Mouse (Mus musculus) forebrain, embryonic 16.5 days (tissue): ENCODE results near the gene Pacs2. TPM values are rescaled to one million over a fixed set of nuclear protein-coding genes. Genes with fewer than 3 reads are reported as not detected.
A peak's percentile ranks its signal among the peaks of the same experiment; 100 is the strongest.

Experiments used
- ATAC-seq: fragments of 200-750 bp; cut with Nextera tagmentation; 2 replicates; pipeline ENCODE4 v1.8.0; 2017; ENCODE audit warnings: mild to moderate bottlenecking, moderate library complexity
- H3K27ac ChIP-seq: fragments of 300-500 bp; sonication (generic); 2 replicates; pipeline ENCODE4 v1.5.1; 2014; ENCODE audit warnings: low read length, control low read depth
- H3K27me3 ChIP-seq: fragments of 300-500 bp; sonication (generic); replicated peaks from 2 replicates; pipeline ENCODE4 v1.6.1; 2014; ENCODE audit warnings: low read length; ENCODE audit not compliant: control insufficient read depth, insufficient read depth
- H3K36me3 ChIP-seq: fragments of 300-500 bp; sonication (generic); 2 replicates; pipeline ENCODE4 v1.6.1; 2014; ENCODE audit not compliant: control insufficient read depth, insufficient read depth
- H3K4me1 ChIP-seq: fragments of 300-500 bp; sonication (generic); replicated peaks from 2 replicates; pipeline ENCODE4 v1.6.1; 2014; ENCODE audit warnings: low read length; ENCODE audit not compliant: control insufficient read depth, insufficient read depth
- H3K4me2 ChIP-seq: fragments of 300-500 bp; sonication (generic); 2 replicates; pipeline ENCODE4 v1.6.1; 2014; ENCODE audit warnings: mild to moderate bottlenecking, low read length, control low read depth
- H3K4me3 ChIP-seq: fragments of 300-500 bp; sonication (generic); replicated peaks from 2 replicates; pipeline ENCODE4 v1.5.1; 2014; ENCODE audit warnings: mild to moderate bottlenecking, low read length, control low read depth
- H3K9ac ChIP-seq: fragments of 300-500 bp; sonication (generic); replicated peaks from 2 replicates; pipeline ENCODE4 v1.6.1; 2014; ENCODE audit warnings: low read depth, low read length, control low read depth
- H3K9me3 ChIP-seq: fragments of 300-500 bp; sonication (generic); 2 replicates; pipeline ENCODE4 v1.6.1; 2016; ENCODE audit warnings: low read length; ENCODE audit not compliant: control insufficient read depth
- WGBS: fragments of 180-500 bp; shearing (Covaris S2); extraction: QIAGEN DNeasy Blood & Tissue Kit; methylation state at CpG from one replicate; pipeline ENCODE4 v1.1.7; 2014; 5-methylcytosine and 5-hydroxymethylcytosine counted together
- polyA plus RNA-seq: library from polyadenylated mRNA; unstranded; fragments of >200 nt; fragmentation: Nextera tagmentation; extraction: Ambion mirVana; gene quantifications from 2 replicates; pipeline ENCODE4 v1.2.1, GENCODE M21; 2015

Gene Pacs2
- polyA plus RNA-seq, 1 experiment from 2014 or later: 23.2 TPM

DNA sequence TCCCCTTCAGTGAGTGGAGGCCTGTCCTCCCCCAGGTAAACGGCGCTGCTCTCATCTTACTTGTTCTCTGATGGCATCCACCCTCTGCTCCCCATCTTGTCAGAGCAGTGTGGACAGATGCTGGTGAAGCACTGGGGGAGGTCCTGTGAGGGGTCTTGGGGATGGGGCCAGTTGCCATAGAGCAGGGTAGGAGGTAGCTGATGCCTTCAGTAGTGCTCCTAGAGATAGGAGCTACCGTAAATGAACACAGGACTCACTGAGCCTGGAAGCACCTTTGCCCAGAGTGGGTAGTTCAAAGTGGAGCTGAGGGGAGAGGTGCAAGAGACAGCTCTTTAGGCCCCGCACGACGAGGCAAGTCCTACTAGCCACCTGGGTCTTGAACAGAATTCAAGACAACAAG is 55.1 kb downstream of the Pacs2 start:
- no peaks in the 10 kb centered on the region for H3K27me3 ChIP-seq
- H3K36me3 ChIP-seq: peaks cover 16% of the 10 kb centered on the region
- no peak overlapping the region for H3K27ac ChIP-seq
- H3K4me2 ChIP-seq: no peak overlapping the region
- ATAC-seq: no peak
- H3K4me3 ChIP-seq: no peak overlapping the region
- WGBS: 95% methylated on average over 6 of the region's 6 CpGs
- H3K4me1 ChIP-seq: peaks cover 7% of the 10 kb centered on the region
- no peaks in the 10 kb centered on the region for H3K9me3 ChIP-seq
- no peak overlapping the region for H3K9ac ChIP-seq

DNA sequence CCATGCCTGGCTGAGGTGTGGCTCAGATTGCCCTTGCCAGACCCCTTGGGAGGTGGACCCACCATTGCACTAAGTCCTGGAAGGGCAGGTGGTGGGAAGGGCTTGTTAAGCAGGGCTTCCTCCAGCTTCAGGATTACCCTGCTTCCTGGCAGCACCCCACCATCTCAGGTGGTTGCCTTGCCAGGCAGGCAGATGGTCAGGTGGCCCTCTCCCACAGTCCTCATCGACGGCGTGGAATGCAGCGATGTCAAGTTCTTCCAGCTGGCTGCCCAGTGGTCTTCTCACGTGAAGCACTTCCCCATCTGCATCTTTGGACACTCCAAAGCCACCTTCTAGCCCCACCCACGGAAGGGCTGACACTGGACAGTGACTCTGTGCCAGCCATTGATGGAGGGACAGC is 57.0 kb downstream of the Pacs2 start:
- no peaks in the 10 kb centered on the region for H3K9me3 ChIP-seq
- no peak overlapping the region for H3K9ac ChIP-seq
- H3K4me2 ChIP-seq: no peak overlapping the region
- peaks cover 16% of the 10 kb centered on the region for H3K36me3 ChIP-seq
- 87% methylated on average over 6 of the region's 6 CpGs for WGBS
- no peak overlapping the region for H3K27ac ChIP-seq
- H3K4me3 ChIP-seq: no peak overlapping the region
- peaks cover 17% of the 10 kb centered on the region for H3K4me1 ChIP-seq
- no peak for ATAC-seq
- H3K27me3 ChIP-seq: no peaks in the 10 kb centered on the region

DNA sequence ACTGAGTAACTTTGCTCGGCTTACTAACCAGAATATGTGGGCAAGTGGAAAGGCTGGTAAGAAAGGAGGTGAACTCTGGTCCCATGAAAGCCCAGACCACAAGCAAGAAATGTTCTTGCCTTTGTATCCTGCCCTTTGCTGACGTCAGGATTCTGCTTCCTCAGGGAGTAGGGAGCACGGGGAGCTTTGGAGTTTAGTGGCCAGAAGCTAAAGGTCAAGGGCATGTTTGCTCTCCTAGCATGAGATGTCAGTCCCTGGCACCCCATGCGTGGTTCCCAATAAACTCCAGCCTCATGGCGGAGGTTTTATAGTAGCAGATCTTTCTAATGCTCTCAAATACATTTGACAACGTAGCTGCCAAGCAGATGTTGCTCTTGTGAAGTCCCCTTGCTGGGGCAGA is 57.5 kb downstream of the Pacs2 start:
- Histone ChIP-seq H3K27me3 (no peaks in the 10 kb centered on the region), H3K4me2 (no peak overlapping the region), H3K9me3 (no peaks in the 10 kb centered on the region), H3K9ac (no peak overlapping the region), H3K4me3 (no peak overlapping the region), H3K36me3 (peaks cover 16% of the 10 kb centered on the region), H3K27ac (no peak overlapping the region), H3K4me1 (peaks cover 17% of the 10 kb centered on the region)
- no peak for ATAC-seq
- WGBS: 86% methylated on average over 6 of the region's 6 CpGs

DNA sequence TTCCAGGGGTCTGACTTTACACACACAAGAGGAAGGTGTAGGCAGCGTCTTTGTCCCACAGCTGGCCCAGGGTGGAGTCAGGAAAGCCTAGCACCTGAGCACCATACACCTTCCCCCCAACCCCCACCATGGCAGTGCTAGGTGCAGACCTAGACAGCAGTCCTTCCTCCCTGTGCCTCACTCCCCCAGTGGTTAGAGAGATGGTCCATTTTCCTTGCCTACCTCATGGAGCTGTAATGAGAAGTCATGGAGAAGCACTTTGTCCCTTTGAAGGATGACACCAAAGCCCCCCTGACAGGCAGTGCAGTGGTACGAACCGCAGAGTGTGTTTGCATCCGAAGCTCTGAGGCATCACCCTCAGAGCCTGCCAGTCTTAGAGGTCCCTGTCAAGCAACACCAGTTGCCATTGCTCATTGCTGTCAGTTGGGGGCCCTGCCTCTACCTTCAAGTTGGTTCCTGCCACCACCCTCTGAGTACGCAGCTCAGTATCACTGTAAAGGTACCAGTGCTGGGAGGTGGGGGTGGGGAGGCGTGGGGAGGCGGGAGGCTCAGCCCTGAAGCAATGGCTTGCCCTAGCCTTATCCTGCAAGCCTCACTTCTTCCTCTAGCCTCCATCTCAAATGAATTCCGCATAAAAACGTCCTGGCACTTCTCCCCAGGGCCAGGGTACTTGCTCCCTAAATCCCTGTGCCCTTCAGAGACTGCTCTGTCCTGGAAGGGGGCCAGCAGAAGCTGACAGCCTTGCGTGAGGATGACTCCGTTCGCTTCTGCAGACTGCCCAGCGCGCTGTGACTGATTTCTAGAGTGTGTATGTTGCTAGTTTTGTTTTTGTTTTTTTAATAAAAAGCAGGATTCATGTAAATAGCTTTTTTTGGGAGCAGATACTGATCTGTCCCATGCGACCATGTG is 59.4 kb downstream of the Pacs2 start:
- H3K27me3 ChIP-seq: no peaks in the 10 kb centered on the region
- peak overlapping the region; percentile 46 for H3K4me3 ChIP-seq
- H3K9ac ChIP-seq: peak overlapping the region; percentile 67
- peak overlapping the region; percentile 92 for H3K27ac ChIP-seq
- peaks cover 16% of the 10 kb centered on the region for H3K36me3 ChIP-seq
- peaks cover 17% of the 10 kb centered on the region for H3K4me1 ChIP-seq
- ATAC-seq: peak; percentile 29
- H3K9me3 ChIP-seq: no peaks in the 10 kb centered on the region
- WGBS: 12% methylated on average over 15 of the region's 15 CpGs
- H3K4me2 ChIP-seq: peak overlapping the region; percentile 64

DNA sequence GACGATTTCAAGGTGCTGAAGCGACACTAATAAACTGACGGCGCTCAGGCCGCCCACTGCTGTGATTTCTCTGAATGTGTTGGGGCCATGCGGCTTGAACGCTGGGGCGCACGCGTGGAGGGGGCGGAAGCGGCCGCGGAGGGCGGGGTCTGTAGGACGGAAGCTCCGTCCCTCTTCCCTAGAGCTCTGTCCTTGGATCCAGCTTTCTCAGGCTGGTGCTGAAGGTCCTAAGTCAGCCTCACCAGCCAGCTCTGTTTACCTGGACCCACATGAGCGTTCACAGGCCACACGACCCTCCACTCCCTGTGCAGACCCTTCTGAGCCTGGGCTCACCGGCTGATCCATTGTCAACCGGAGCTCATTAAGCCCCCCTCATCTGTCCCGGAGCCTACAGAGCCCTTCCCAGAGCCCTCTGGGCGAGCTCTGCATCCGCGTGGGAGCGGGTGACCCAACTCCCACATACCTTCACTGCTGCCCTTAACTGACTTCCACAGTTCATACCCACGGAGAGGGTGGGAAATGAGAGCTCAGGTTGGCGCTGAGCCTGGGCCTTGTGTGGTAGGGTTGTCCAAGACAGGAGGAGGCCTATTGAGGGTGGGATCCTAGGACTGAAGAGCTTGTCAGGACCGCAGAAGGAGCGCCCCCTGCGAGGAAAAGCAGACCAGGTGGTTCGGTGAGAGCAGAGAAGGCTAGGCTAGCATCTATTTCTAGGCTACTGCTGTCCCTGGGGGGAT is 60.2 kb downstream of the Pacs2 start, which contains the start of gene Tex22:
Gene Tex22, plus strand, starts transcription at position 174 of the 734 bp plus-strand sequence.
- H3K27me3 ChIP-seq: no peaks in the 10 kb centered on the region
- WGBS: under 1% methylated on average over 32 of the region's 32 CpGs
- peaks cover 17% of the 10 kb centered on the region for H3K4me1 ChIP-seq
- peak within 1 kb of the TSS; percentile 64 for H3K4me2 ChIP-seq
- peaks cover 16% of the 10 kb centered on the region for H3K36me3 ChIP-seq
- no peaks in the 10 kb centered on the region for H3K9me3 ChIP-seq
- H3K9ac ChIP-seq: peak within 1 kb of the TSS; percentile 67
- ATAC-seq: peak; percentile 95
- H3K27ac ChIP-seq: peak within 1 kb of the TSS; percentile 92
- peak within 1 kb of the TSS; percentile 46 for H3K4me3 ChIP-seq

DNA sequence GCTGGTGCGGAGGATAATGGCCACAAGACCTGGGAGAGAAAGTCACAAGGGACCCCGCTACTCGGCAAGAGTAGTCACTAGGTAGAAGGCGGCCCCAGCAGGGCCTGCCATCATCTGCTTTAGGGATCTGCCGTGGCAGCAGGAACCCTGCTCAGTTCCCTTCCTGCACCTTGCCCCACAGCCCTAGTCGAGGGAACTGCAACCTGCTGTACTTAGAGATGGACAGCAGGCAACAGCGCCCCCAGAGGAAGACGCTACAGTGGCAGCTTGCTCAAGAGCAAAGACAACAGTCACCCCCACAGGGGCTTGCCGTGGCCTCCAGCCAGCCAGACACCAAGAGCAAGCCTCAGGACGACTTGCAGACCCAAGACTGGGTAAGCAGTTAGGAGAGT is 60.8 kb downstream of the Pacs2 start:
- WGBS: 6% methylated on average over 10 of the region's 10 CpGs
- Histone ChIP-seq H3K9ac (peak overlapping the region; percentile 67), H3K9me3 (no peaks in the 10 kb centered on the region), H3K27me3 (no peaks in the 10 kb centered on the region), H3K27ac (peak overlapping the region; percentile 92), H3K36me3 (peaks cover 14% of the 10 kb centered on the region), H3K4me1 (peaks cover 17% of the 10 kb centered on the region), H3K4me2 (peak overlapping the region; percentile 64), H3K4me3 (peak overlapping the region; percentile 46)
- ATAC-seq: peak; percentile 75

DNA sequence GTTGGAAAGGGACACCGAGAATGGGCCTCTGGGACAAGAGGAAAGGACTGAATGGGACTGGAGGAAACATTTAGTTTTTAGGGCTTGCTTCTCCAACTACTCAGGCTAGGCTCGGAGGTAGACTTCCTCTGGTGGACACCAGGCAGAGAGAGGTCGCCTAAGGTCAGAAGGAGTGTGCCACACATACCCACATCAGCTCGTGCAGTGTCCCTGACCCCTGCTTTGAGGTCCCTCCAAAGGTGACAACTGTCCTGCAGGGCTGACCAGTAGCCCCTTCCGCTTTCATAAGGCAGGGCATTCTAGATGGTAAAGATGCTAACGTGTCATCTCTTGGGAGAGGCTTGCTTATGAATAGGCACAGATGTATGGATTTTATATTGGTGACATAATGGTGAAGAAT is 61.2 kb downstream of the Pacs2 start:
- no peak for ATAC-seq
- peak overlapping the region; percentile 64 for H3K4me2 ChIP-seq
- 64% methylated on average over 6 of the region's 6 CpGs for whole genome bisulfite sequencing
- peak overlapping the region; percentile 46 for H3K4me3 ChIP-seq
- H3K4me1 ChIP-seq: peaks cover 17% of the 10 kb centered on the region
- H3K9ac ChIP-seq: 0 out of 2 replicates have a peak overlapping the region, but pooled peaks have one; percentile 42
- H3K27me3 ChIP-seq: no peaks in the 10 kb centered on the region
- peak overlapping the region; percentile 29; the same call in 1 of the 2 replicates for H3K27ac ChIP-seq
- peaks cover 12% of the 10 kb centered on the region; the same call in 1 of the 2 replicates for H3K36me3 ChIP-seq
- no peaks in the 10 kb centered on the region for H3K9me3 ChIP-seq

DNA sequence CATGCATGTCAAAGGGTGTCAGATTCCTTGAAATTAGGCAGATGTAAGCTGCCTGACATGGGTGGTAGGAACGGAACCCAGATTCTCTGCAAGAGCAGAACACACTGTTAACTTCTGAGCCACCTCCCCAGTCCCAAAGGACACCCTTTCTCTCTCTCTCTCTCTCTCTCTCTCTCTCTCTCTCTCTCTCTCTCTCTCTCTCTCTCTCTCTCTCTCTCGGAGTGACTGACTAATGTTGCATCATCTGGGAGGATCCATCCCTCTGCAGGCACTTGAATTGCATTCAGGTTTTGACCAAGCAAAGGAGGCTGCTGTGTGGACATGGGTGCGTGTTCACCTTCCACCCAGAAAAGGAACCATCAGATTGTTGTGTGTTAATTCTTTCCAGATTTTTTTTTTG is 73.0 kb downstream of the Pacs2 start:
- Histone ChIP-seq H3K4me2 (no peak overlapping the region), H3K9me3 (no peaks in the 10 kb centered on the region), H3K9ac (no peak overlapping the region), H3K36me3 (no peaks in the 10 kb centered on the region), H3K4me3 (no peak overlapping the region), H3K27ac (no peak overlapping the region), H3K4me1 (no peaks in the 10 kb centered on the region), H3K27me3 (no peaks in the 10 kb centered on the region)
- ATAC-seq: no peak
- WGBS: 75% methylated on average over 3 of the region's 3 CpGs

DNA sequence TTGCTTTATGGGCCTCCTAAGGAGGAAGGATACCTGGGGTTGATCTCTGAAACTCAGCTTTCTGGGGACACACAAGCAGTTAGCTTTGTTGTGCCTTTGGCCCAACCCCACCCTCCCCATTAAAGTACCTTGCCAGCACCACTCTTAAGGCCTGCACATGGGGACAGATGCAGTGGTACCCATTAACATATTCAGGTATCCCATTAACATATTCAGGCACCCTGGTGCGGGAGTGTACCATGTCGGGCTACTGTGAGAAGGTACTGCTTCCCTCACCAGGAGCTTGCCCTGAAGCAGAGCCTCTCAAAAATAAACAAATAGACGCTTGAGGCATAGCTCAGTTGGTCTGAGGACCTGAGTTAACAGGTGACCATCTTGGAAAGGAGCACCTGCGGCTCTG is 73.7 kb downstream of the Pacs2 start:
- H3K9me3 ChIP-seq: no peaks in the 10 kb centered on the region
- WGBS: 37% methylated on average over 4 of the region's 4 CpGs
- no peak overlapping the region for H3K4me3 ChIP-seq
- ATAC-seq: no peak
- no peaks in the 10 kb centered on the region for H3K36me3 ChIP-seq
- H3K27ac ChIP-seq: no peak overlapping the region
- no peak overlapping the region for H3K4me2 ChIP-seq
- H3K4me1 ChIP-seq: no peaks in the 10 kb centered on the region
- H3K27me3 ChIP-seq: no peaks in the 10 kb centered on the region
- H3K9ac ChIP-seq: no peak overlapping the region
